Mouse (Mus musculus) spleen, adult 2 months (tissue): Measurements from ENCODE around the gene Shank2.

Experiments used
- CTCF ChIP-seq: fragments of 200-500 bp; IDR thresholded peaks from 2 replicates; pipeline ENCODE4 v1.5.1; 2011; ENCODE audit warnings: mild to moderate bottlenecking, inconsistent platforms; ENCODE audit not compliant: insufficient read depth, insufficient read length, insufficient replicate concordance; ENCODE audit errors: extremely low read depth
- POLR2A ChIP-seq: fragments of 200-500 bp; IDR thresholded peaks from 2 replicates; pipeline ENCODE4 v1.6.1; 2011; ENCODE audit warnings: low read depth, low read length, inconsistent platforms

GRCm38 (mm10) chr7:144205161-144205560 is 203.4 kb downstream of the Shank2 start:
- no peak for TF ChIP-seq POLR2A
- TF ChIP-seq CTCF, result no peak
